Mouse (Mus musculus) liver, embryonic 14.5 days (tissue): ENCODE measurements around the gene Ccdc117.

ENCODE experiments used
- CTCF ChIP-seq: IDR thresholded peaks from 2 replicates; pipeline ENCODE4 v1.5.1; 2016; ENCODE audit warnings: antibody characterized with exemption, low read depth, control low read depth
- EP300 ChIP-seq: IDR thresholded peaks from 2 replicates; pipeline ENCODE4 v1.6.1; 2016; ENCODE audit warnings: antibody characterized with exemption, low read depth

- TF ChIP-seq CTCF (no peak), EP300 (no peak)
Observed at GRCm38 (mm10) chr11:5525418-5525817, 16.6 kb downstream of the Ccdc117 start.
